Mouse (Mus musculus): ENCODE measurements at regions not wholly inside any gene's neighbourhood (a gene's known extent, or its start where the extent isn't known, plus 50 kb on each side); places are given as distances from the start of the nearest gene placed in this dataset.

- Histone ChIP-seq H3K9ac (no peak overlapping the region), H3K36me3 (no peaks in the 10 kb centered on the region), H3K9me3 (peaks cover 9% of the 10 kb centered on the region; the same call in 1 of the 2 replicates), H3K4me3 (no peak overlapping the region), H3K4me1 (no peaks in the 10 kb centered on the region), H3K4me2 (replicated peaks) (no peak overlapping the region), H3K27me3 (replicated peaks) (no peaks in the 10 kb centered on the region), H3K27ac (no peak overlapping the region)
- ATAC-seq (ENCODE audit: low FRiP score, low read depth), result no peak
- WGBS, result 55% methylated on average over 3 of the region's 3 CpGs
Measured at GRCm38 (mm10) chr7:37255840-37256239, 517.6 kb downstream of the Zfp536 start.

DNA sequence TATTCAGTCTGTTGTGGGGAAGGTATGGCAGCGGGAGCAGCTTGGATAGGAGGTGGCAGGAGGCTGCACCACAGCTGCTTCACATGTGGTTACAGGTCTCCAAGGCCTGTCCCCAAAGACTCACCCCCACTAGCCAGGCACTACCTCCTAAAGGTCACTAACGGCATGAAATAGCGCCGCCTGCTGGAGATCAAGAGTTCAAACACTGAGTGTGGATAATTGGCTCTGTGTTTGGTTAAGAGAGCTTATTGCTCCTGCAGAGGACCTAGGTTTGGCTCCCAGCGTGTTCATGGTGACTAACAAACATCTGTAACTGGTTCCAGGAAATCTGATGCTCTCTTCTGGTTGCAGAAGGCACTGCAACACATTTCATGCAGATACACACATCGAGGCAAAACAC lies 514.1 kb downstream of the Zfp536 start:
- 43% methylated on average over 6 of the region's 6 CpGs for WGBS
- H3K27ac ChIP-seq, result no peak overlapping the region
- no peak overlapping the region for H3K9ac ChIP-seq
- no peak overlapping the region for H3K4me3 ChIP-seq
- H3K27me3 ChIP-seq (replicated peaks), result no peaks in the 10 kb centered on the region
- no peaks in the 10 kb centered on the region for H3K36me3 ChIP-seq
- no peaks in the 10 kb centered on the region for H3K9me3 ChIP-seq
- H3K4me2 ChIP-seq (replicated peaks), result no peak overlapping the region
- ATAC-seq (ENCODE audit: low FRiP score, low read depth), result no peak
- H3K4me1 ChIP-seq, result no peaks in the 10 kb centered on the region

DNA sequence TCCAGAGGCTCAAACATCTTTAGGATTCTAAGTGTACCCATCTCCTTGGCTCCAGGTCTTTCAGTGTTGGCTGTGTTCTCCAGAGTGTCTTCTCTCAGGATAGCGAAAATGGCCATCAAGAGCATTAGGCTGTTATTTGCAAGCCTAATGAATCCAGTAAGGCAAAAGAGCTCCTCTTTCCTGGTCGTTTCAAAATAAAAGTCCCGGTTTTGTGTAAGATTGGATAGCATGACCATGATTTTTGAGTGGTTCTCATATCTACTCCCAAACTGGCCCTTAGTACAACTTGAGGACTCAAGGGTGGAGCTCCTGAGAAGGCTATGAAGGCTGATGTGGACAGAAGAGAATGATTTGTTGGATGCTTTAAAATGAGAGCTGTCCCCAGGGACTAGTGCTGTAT lies 510.6 kb downstream of the Zfp536 start:
- Histone ChIP-seq H3K27me3 (replicated peaks) (no peaks in the 10 kb centered on the region), H3K9ac (no peak overlapping the region), H3K27ac (no peak overlapping the region), H3K4me3 (no peak overlapping the region), H3K4me2 (replicated peaks) (no peak overlapping the region), H3K4me1 (no peaks in the 10 kb centered on the region), H3K9me3 (0 out of 2 replicates have a peak, but pooled peaks cover 4% of the 10 kb centered on the region), H3K36me3 (no peaks in the 10 kb centered on the region)
- no peak for ATAC-seq (ENCODE audit: low FRiP score, low read depth)
- 45% methylated on average over 3 of the region's 3 CpGs for WGBS

GRCm38 (mm10) chr7:37267404-37267803 lies 506.0 kb downstream of the Zfp536 start:
- ATAC-seq (ENCODE audit: low FRiP score, low read depth), result no peak
- 83% methylated on average over 4 of the region's 4 CpGs for WGBS
- no peak overlapping the region for H3K4me2 ChIP-seq (replicated peaks)
- no peak overlapping the region for H3K27ac ChIP-seq
- no peaks in the 10 kb centered on the region for H3K36me3 ChIP-seq
- no peaks in the 10 kb centered on the region for H3K4me1 ChIP-seq
- no peaks in the 10 kb centered on the region for H3K27me3 ChIP-seq (replicated peaks)
- H3K4me3 ChIP-seq, result no peak overlapping the region
- H3K9me3 ChIP-seq, result 0 out of 2 replicates have a peak, but pooled peaks cover 4% of the 10 kb centered on the region
- no peak overlapping the region for H3K9ac ChIP-seq

DNA sequence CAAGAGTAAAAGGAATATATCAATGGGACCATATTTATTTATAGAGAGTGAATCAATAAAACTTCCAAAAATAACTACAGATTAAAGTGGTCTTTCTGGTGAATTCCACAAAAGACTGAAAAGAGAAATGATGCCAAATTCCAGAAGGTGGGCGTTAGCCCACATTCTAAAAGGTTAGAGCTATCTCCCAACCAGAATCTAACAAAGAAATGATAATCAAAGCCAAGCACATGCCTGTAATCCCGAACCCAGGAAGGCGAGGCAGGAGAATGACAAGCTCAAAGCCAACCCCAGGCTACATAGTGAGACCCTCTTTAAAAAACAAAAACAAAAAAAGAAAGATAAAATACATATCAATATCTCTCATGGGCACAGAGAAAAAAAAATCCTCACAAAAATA lies 502.6 kb downstream of the Zfp536 start:
- 95% methylated on average over 3 of the region's 3 CpGs for WGBS
- no peak for ATAC-seq (ENCODE audit: low FRiP score, low read depth)

DNA sequence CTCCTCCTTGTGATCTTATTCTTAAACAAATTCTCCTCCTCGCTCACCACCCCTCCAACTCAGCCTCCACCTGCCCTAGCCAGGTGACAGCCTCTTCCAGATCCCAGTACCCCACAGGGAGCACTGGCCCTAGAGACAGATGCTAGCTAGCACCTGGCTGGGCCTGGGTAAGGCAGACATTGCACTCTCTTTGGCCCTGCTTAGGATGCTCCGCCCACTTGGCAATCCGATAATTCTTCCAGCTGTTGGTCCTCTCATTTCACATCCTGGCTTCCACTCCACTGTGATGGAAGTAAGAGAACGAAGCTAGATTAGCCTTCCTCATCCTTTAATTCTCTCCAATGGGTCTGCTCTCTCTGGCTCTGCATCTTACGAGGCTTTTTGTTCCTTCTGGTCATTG lies 483.4 kb downstream of the Zfp536 start:
- Histone ChIP-seq H3K4me1 (peaks cover 14% of the 10 kb centered on the region), H3K9me3 (no peaks in the 10 kb centered on the region), H3K27ac (no peak overlapping the region), H3K9ac (no peak overlapping the region), H3K4me3 (no peak overlapping the region), H3K27me3 (replicated peaks) (no peaks in the 10 kb centered on the region), H3K36me3 (no peaks in the 10 kb centered on the region), H3K4me2 (replicated peaks) (peak overlapping the region; percentile 32)
- no peak for ATAC-seq (ENCODE audit: low FRiP score, low read depth)
- WGBS, result 31% methylated on average over 5 of the region's 5 CpGs

More for the DNA sequence above, 502.6 kb downstream of the Zfp536 start:
- Histone ChIP-seq H3K4me1 (no peaks in the 10 kb centered on the region), H3K4me2 (replicated peaks) (no peak overlapping the region), H3K36me3 (no peaks in the 10 kb centered on the region), H3K27me3 (replicated peaks) (no peaks in the 10 kb centered on the region), H3K27ac (no peak overlapping the region), H3K4me3 (no peak overlapping the region), H3K9ac (no peak overlapping the region), H3K9me3 (0 out of 2 replicates have a peak, but pooled peaks cover 4% of the 10 kb centered on the region)

- no peak overlapping the region for H3K9ac ChIP-seq
- H3K9me3 ChIP-seq, result no peaks in the 10 kb centered on the region
- no peak for ATAC-seq (ENCODE audit: low FRiP score, low read depth)
- no peak overlapping the region for H3K4me3 ChIP-seq
- H3K27me3 ChIP-seq (replicated peaks), result no peaks in the 10 kb centered on the region
- H3K27ac ChIP-seq, result no peak overlapping the region
- H3K36me3 ChIP-seq, result no peaks in the 10 kb centered on the region
- WGBS, result 15% methylated on average over 19 of the region's 19 CpGs
- H3K4me2 ChIP-seq (replicated peaks), result peak overlapping the region; percentile 32
- H3K4me1 ChIP-seq, result peaks cover 14% of the 10 kb centered on the region
Measured at GRCm38 (mm10) chr7:37290493-37291045, 482.9 kb downstream of the Zfp536 start.

DNA sequence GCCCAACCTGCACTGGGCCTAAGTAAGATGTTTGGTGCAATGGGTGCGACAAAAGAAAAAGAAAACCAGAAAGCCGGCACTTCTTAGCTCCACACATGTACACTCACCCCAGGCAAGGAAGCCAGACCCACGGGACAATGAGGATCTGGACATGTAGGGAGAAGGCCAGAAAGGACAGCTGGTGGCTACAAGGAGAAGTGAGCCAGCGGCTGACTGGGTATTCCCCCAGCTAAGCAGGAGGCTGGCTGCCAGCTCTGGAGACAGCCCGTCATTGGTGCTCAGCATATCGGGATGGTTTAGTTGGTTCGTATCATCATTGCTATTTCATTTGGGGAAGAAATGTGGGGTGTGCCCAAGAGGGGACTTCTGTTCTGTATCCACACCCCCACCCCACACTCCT lies 481.7 kb downstream of the Zfp536 start:
- Histone ChIP-seq H3K27ac (no peak overlapping the region), H3K27me3 (replicated peaks) (no peaks in the 10 kb centered on the region), H3K4me1 (peaks cover 14% of the 10 kb centered on the region), H3K9ac (no peak overlapping the region), H3K4me2 (replicated peaks) (no peak overlapping the region), H3K36me3 (no peaks in the 10 kb centered on the region), H3K9me3 (no peaks in the 10 kb centered on the region), H3K4me3 (no peak overlapping the region)
- no peak for ATAC-seq (ENCODE audit: low FRiP score, low read depth)
- WGBS, result 80% methylated on average over 7 of the region's 7 CpGs

DNA sequence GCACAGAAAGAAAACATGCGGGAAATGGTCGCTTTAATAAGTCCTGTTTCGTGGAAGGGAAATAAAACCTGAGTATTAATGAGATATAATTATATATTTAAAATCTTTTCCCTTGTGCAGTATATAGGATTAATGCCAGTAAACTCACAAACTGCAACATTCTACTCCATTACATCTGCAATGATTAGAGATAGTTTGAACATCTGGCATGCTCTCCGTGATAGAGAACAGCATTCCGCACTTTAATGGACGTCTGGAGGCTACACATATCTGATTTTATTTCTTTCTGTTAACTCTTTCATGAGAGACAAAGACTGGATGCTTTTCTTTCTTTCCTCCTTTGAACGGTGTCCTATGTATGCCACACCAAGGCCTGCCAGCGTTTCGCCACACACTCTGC lies 480.9 kb downstream of the Zfp536 start:
- 68% methylated on average over 9 of the region's 9 CpGs for WGBS
- Histone ChIP-seq H3K4me2 (replicated peaks) (no peak overlapping the region), H3K4me1 (peaks cover 17% of the 10 kb centered on the region), H3K27me3 (replicated peaks) (no peaks in the 10 kb centered on the region), H3K36me3 (no peaks in the 10 kb centered on the region), H3K27ac (no peak overlapping the region), H3K9ac (no peak overlapping the region), H3K9me3 (no peaks in the 10 kb centered on the region), H3K4me3 (no peak overlapping the region)
- no peak for ATAC-seq (ENCODE audit: low FRiP score, low read depth)

DNA sequence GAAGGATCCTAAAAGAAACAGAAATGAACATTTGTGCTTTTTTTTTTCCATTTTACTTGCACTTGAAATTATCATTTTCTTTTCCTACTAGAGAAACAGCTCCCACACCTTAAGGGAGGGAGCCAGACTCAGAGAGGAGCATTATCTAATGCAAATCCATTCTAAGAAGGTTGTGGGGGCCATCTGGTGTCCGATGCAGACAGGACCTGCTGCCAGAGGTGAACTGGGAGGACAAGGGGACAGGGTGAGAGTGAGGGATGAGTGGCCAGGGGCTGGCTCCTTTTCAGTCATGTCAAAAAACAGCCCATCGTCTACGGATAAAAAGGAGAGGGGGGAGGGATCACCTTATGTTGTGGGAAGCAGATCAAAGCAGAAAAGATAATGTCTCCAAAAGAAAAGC lies 474.6 kb downstream of the Zfp536 start:
- Histone ChIP-seq H3K4me2 (replicated peaks) (no peak overlapping the region), H3K4me1 (peaks cover 3% of the 10 kb centered on the region; the same call in 1 of the 2 replicates), H3K27me3 (replicated peaks) (no peaks in the 10 kb centered on the region), H3K4me3 (no peak overlapping the region), H3K9me3 (no peaks in the 10 kb centered on the region), H3K36me3 (no peaks in the 10 kb centered on the region), H3K9ac (no peak overlapping the region), H3K27ac (no peak overlapping the region)
- no peak for ATAC-seq (ENCODE audit: low FRiP score, low read depth)
- 35% methylated on average over 3 of the region's 3 CpGs for WGBS

DNA sequence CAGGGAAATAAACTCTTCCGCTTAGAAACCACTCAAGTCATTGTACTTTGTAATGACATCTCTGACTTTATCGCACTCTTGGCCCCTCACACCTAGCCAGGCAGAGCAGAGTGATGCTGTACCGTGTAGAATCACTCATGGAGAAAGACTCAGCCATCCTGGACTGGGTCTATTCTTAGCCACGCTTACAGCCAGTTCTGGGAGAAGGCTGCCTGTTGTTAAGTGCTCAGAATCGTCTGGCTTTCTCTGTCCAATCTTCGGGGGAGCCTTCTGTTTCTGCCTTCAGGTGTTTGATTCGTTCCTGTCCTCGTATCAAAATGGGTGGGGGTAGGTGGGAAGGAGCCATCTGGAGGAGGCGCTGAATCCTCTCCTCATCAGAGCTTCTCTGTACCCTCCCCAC lies 468.0 kb downstream of the Zfp536 start:
- Histone ChIP-seq H3K9me3 (no peaks in the 10 kb centered on the region), H3K27ac (no peak overlapping the region), H3K4me2 (replicated peaks) (no peak overlapping the region), H3K36me3 (no peaks in the 10 kb centered on the region), H3K9ac (no peak overlapping the region), H3K27me3 (replicated peaks) (no peaks in the 10 kb centered on the region), H3K4me1 (no peaks in the 10 kb centered on the region), H3K4me3 (no peak overlapping the region)
- 88% methylated on average over 9 of the region's 9 CpGs for WGBS
- no peak for ATAC-seq (ENCODE audit: low FRiP score, low read depth)

DNA sequence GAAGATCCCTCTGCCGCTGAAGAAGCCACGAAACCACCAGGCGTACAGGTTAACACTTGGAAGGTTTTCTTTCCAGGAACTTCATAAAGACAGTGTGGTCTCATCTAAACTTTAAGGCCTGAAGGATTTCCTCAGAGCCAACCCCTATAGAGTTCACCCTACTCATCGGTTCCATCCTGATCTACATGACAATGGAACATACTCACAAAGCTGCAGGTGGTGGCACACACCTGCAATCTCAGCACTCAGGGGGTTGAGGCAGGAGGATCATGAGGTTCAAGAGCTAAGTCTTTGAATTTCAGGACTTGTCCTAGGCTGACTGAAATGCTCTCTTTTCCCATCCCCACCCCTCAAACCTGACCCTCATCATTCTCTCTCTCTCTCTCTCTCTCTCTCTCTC lies 466.2 kb downstream of the Zfp536 start:
- no peak overlapping the region for H3K4me2 ChIP-seq (replicated peaks)
- no peak overlapping the region for H3K4me3 ChIP-seq
- no peak overlapping the region for H3K9ac ChIP-seq
- H3K27me3 ChIP-seq (replicated peaks), result no peaks in the 10 kb centered on the region
- 84% methylated on average over 4 of the region's 4 CpGs for WGBS
- H3K4me1 ChIP-seq, result no peaks in the 10 kb centered on the region
- H3K36me3 ChIP-seq, result no peaks in the 10 kb centered on the region
- ATAC-seq (ENCODE audit: low FRiP score, low read depth), result no peak
- no peak overlapping the region for H3K27ac ChIP-seq
- H3K9me3 ChIP-seq, result no peaks in the 10 kb centered on the region

DNA sequence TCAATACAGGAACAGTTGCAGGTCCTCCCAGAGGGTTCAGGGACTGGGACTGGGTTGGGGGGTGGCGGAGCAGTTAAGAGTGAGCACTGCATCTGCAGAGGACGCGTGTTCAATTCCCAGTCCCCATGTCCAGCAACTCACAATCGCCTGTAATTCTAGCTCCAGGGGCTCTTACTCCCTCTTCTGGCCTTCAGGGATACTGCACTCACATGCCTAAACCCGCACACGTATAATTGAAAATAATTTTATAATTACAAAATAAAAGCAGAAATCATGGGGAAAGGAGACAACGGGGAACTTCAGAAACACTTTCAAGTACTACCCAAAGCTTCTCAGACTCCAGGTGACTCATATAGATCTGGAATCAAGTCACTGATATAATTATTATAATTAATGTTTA lies 448.8 kb downstream of the Zfp536 start:
- H3K27ac ChIP-seq, result no peak overlapping the region
- H3K27me3 ChIP-seq (replicated peaks), result no peaks in the 10 kb centered on the region
- no peaks in the 10 kb centered on the region for H3K36me3 ChIP-seq
- H3K4me2 ChIP-seq (replicated peaks), result no peak overlapping the region
- ATAC-seq (ENCODE audit: low FRiP score, low read depth), result no peak
- peaks cover 4% of the 10 kb centered on the region; the same call in 1 of the 2 replicates for H3K4me1 ChIP-seq
- no peak overlapping the region for H3K9ac ChIP-seq
- no peak overlapping the region for H3K4me3 ChIP-seq
- WGBS, result 90% methylated on average over 7 of the region's 7 CpGs
- no peaks in the 10 kb centered on the region for H3K9me3 ChIP-seq
